Mouse (Mus musculus) heart, embryonic 11.5 days (tissue): Measurements from ENCODE around the gene Aimp1. TPM values are rescaled to one million over a fixed set of nuclear protein-coding genes. Genes with fewer than 3 reads are reported as not detected.

Experiments
- ATAC-seq: fragments of 200-750 bp; cut with Nextera tagmentation; replicated peaks from 2 replicates; pipeline ENCODE4 v1.8.0; 2017; ENCODE audit warnings: moderate library complexity; ENCODE audit not compliant: insufficient number of reproducible peaks, low FRiP score, low TSS enrichment
- H3K27ac ChIP-seq: fragments of 300-500 bp; sonication (generic); 2 replicates; pipeline ENCODE4 v1.5.1; 2014; ENCODE audit warnings: mild to moderate bottlenecking, low read depth, low read length
- H3K27me3 ChIP-seq: fragments of 300-500 bp; sonication (generic); 2 replicates; pipeline ENCODE4 v1.6.1; 2014; ENCODE audit warnings: mild to moderate bottlenecking, low read length, mixed read lengths; ENCODE audit not compliant: control insufficient read depth, insufficient read depth
- H3K36me3 ChIP-seq: fragments of 300-500 bp; sonication (generic); 2 replicates; pipeline ENCODE4 v1.6.1; 2014; ENCODE audit warnings: mild to moderate bottlenecking, low read length, moderate library complexity, mixed read lengths; ENCODE audit not compliant: control insufficient read depth, insufficient read depth
- H3K4me1 ChIP-seq: fragments of 300-500 bp; sonication (generic); 2 replicates; pipeline ENCODE4 v1.6.1; 2014; ENCODE audit warnings: low read length; ENCODE audit not compliant: control insufficient read depth, insufficient read depth
- H3K4me2 ChIP-seq: fragments of 300-500 bp; sonication (generic); 2 replicates; pipeline ENCODE4 v1.6.1; 2014; ENCODE audit warnings: mild to moderate bottlenecking, moderate library complexity
- H3K4me3 ChIP-seq: fragments of 300-500 bp; sonication (generic); 2 replicates; pipeline ENCODE4 v1.5.1; 2014; ENCODE audit warnings: low read depth, low read length
- H3K9ac ChIP-seq: fragments of 300-500 bp; sonication (generic); 2 replicates; pipeline ENCODE4 v1.6.1; 2014; ENCODE audit warnings: mild to moderate bottlenecking, low read depth, low read length, moderate library complexity
- H3K9me3 ChIP-seq: fragments of 300-500 bp; sonication (generic); replicated peaks from 2 replicates; pipeline ENCODE4 v1.6.1; 2016; ENCODE audit warnings: low read length; ENCODE audit not compliant: control insufficient read depth
- WGBS: fragments of 180-500 bp; shearing (Covaris S2); extraction: QIAGEN DNeasy Blood & Tissue Kit; methylation state at CpG from one replicate; pipeline ENCODE4 v1.1.7; 2014; ENCODE audit not compliant: insufficient replicate concordance; 5-methylcytosine and 5-hydroxymethylcytosine counted together
- polyA plus RNA-seq: library from polyadenylated mRNA; unstranded; fragments of >200 nt; fragmentation: Nextera tagmentation; extraction: Ambion mirVana; gene quantifications from 2 replicates; pipeline ENCODE4 v1.2.1, GENCODE M21; 2014

The Aimp1 gene
- polyA plus RNA-seq, 1 experiment from 2014 or later: 75.6 TPM

- Histone ChIP-seq H3K4me2 (no peak overlapping the region), H3K4me1 (no peaks in the 10 kb centered on the region), H3K4me3 (no peak overlapping the region), H3K9me3 (no peaks in the 10 kb centered on the region), H3K27me3 (no peaks in the 10 kb centered on the region), H3K27ac (no peak overlapping the region), H3K36me3 (no peaks in the 10 kb centered on the region), H3K9ac (no peak overlapping the region)
- WGBS: 51% methylated on average over 2 of the region's 2 CpGs
- ATAC-seq: no peak
These were observed 50.9 kb downstream of the Aimp1 start for GRCm38 (mm10) chr3:132633261-132633660.

DNA sequence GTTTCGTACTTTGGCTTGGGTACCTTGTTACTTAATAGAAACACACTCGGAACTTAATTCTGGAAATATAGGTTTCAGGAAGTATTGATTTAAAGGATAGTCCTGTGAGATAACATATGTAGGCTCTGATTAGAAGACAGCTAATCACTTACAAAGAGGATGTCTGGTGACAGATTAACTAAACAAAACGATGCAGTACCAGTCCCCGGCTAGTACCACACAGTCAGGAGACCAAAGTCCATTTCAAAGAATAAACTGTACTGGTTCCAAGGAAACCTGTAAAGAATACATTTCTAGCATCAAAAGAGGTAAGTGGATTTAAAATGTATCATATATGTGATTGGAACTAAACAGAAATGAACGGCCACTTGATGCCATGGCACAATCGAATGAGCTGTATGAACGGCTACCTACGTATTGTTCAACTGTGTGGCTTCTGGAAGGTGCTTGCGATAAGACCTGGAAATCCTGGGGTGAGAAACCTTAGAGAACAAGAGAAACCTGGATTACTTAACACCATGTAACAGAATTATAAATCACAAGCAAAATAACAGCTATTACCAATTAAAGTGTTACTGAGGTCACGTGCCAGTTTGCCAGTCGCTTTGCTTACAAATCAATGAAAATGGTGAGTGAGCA is 54.5 kb downstream of the Aimp1 start, which contains the start of gene Gimd1:
TSS of gene Gimd1 (plus strand) at position 220 of the 639 bp plus-strand sequence.
- 85% methylated on average over 11 of the region's 11 CpGs for WGBS
- H3K27me3 ChIP-seq: no peaks in the 10 kb centered on the region

GRCm38 (mm10) chr3:132628741-132629140 is 55.4 kb downstream of the Aimp1 start:
- ATAC-seq: no peak
- Histone ChIP-seq H3K4me3 (no peak overlapping the region), H3K36me3 (no peaks in the 10 kb centered on the region), H3K9me3 (no peaks in the 10 kb centered on the region), H3K4me2 (no peak overlapping the region), H3K9ac (no peak overlapping the region), H3K27ac (no peak overlapping the region), H3K27me3 (no peaks in the 10 kb centered on the region), H3K4me1 (no peaks in the 10 kb centered on the region)
- WGBS: 43% methylated on average over 8 of the region's 8 CpGs

More for the DNA sequence above, 54.5 kb downstream of the Aimp1 start, which contains the start of gene Gimd1:
- Histone ChIP-seq H3K27ac (no peak within 1 kb of the TSS), H3K36me3 (no peaks in the 10 kb centered on the region), H3K4me1 (no peaks in the 10 kb centered on the region), H3K4me3 (no peak within 1 kb of the TSS), H3K4me2 (no peak within 1 kb of the TSS), H3K9ac (no peak within 1 kb of the TSS), H3K9me3 (no peaks in the 10 kb centered on the region)
- no peak for ATAC-seq

Other genes with a start within 250 kb of the Aimp1 start
- 0.63 TPM in 1 of 2 replicates, not detected in the other for gene Gimd1, start 54.5 kb downstream of the Aimp1 start, polyA plus RNA-seq
- gene Tbck, start 226 bp downstream of the Aimp1 start, polyA plus RNA-seq: 12.1 and 15.3 TPM in 2 replicates